Mouse (Mus musculus) CH12.LX (cell line): ENCODE measurements at regions not wholly inside any gene's neighbourhood (a gene's known extent, or its start where the extent isn't known, plus 50 kb on each side); places are given as distances from the start of the nearest gene placed in this dataset.

Experiments
- DNase-seq: peaks from one replicate; pipeline ENCODE4 v3.0.0-alpha.2; 2013; ENCODE audit errors: extremely low read depth
- H3K27ac ChIP-seq: 2 replicates; pipeline ENCODE4 v1.5.1; 2012; ENCODE audit warnings: low read depth, mild to moderate bottlenecking, control low read depth, moderate library complexity; ENCODE audit not compliant: insufficient read depth
- H3K27me3 ChIP-seq: replicated peaks from 2 replicates; pipeline ENCODE3; 2012; ENCODE audit warnings: inconsistent platforms
- H3K36me3 ChIP-seq, 2 experiments: replicated peaks in 1 of 2; 2 replicates each; pipeline versions ENCODE3 to v1.6.1; 2012; ENCODE audit warnings: inconsistent platforms in 1 of 2, low read length in 1 of 2, mild to moderate bottlenecking in 1 of 2, mixed read lengths in 1 of 2, moderate library complexity in 1 of 2; ENCODE audit not compliant: control insufficient read depth in 1 of 2, insufficient read depth in 1 of 2
- H3K4me1 ChIP-seq, 2 experiments: 2 replicates each; pipeline ENCODE4 v1.6.1; 2012; ENCODE audit warnings: inconsistent platforms in 1 of 2, moderate library complexity in 1 of 2; ENCODE audit not compliant: insufficient read depth in 2 of 2, control insufficient read depth in 1 of 2
- H3K4me2 ChIP-seq: 2 replicates; pipeline ENCODE4 v1.6.1; 2012; ENCODE audit warnings: low read depth, mild to moderate bottlenecking, control low read depth; ENCODE audit not compliant: poor library complexity, insufficient read depth, severe bottlenecking
- H3K4me3 ChIP-seq, 3 experiments: fragments of 150-350 bp in 1 of 3; sonication (generic) in 1 of 3; replicated peaks in 1 of 3; 2 replicates each; pipeline versions ENCODE3 to v1.5.1; 2011 to 2012; ENCODE audit warnings: low read depth in 2 of 3, low read length in 2 of 3, mild to moderate bottlenecking in 2 of 3, moderate library complexity in 2 of 3, control low read depth in 1 of 3, improper control_type of control experiment in 1 of 3, inconsistent platforms in 1 of 3, mixed read lengths in 1 of 3; ENCODE audit not compliant: poor library complexity in 1 of 3
- H3K79me2 ChIP-seq: replicated peaks from 2 replicates; pipeline ENCODE4 v1.6.1; 2012; ENCODE audit warnings: mild to moderate bottlenecking, moderate library complexity; ENCODE audit not compliant: control insufficient read depth, poor library complexity, insufficient read depth, severe bottlenecking; ENCODE audit errors: extremely low read depth
- H3K9ac ChIP-seq: 2 replicates; pipeline ENCODE4 v1.6.1; 2012; ENCODE audit warnings: low read depth, mild to moderate bottlenecking, control low read depth, moderate library complexity; ENCODE audit not compliant: insufficient read depth
- H3K9me3 ChIP-seq: replicated peaks from 2 replicates; pipeline ENCODE3; 2012; ENCODE audit warnings: low read length, inconsistent platforms, mixed read lengths
- CHD1 ChIP-seq: IDR thresholded peaks from 2 replicates; pipeline ENCODE4 v1.6.1; 2012; ENCODE audit warnings: low read depth, low read length, improper control_type of control experiment, inconsistent platforms
- CTCF ChIP-seq, 2 experiments: IDR thresholded peaks in 1 of 2; conservative IDR thresholded peaks in 1 of 2; 2 replicates each; pipeline ENCODE4 v1.5.1; 2011 to 2012; ENCODE audit warnings: low read depth in 2 of 2, low read length in 2 of 2, improper control_type of control experiment in 1 of 2, inconsistent platforms in 1 of 2, mild to moderate bottlenecking in 1 of 2, moderate library complexity in 1 of 2
- ELF1 ChIP-seq: IDR thresholded peaks from 2 replicates; pipeline ENCODE4 v1.6.1; 2014; ENCODE audit warnings: low read depth, mild to moderate bottlenecking, inconsistent platforms, low read length, improper control_type of control experiment
- ETS1 ChIP-seq: conservative IDR thresholded peaks from 2 replicates; pipeline ENCODE4 v1.6.1; 2012; ENCODE audit warnings: low read depth, mild to moderate bottlenecking, inconsistent platforms, low read length, improper control_type of control experiment, moderate library complexity
- HCFC1 ChIP-seq: IDR thresholded peaks from 2 replicates; pipeline ENCODE4 v1.6.1; 2012; ENCODE audit warnings: low read depth, mild to moderate bottlenecking, inconsistent platforms, low read length, improper control_type of control experiment
- IRF4 ChIP-seq: IDR thresholded peaks from 2 replicates; pipeline ENCODE4 v1.6.1; 2014; ENCODE audit warnings: low read depth, mild to moderate bottlenecking, inconsistent platforms, low read length, improper control_type of control experiment
- JUND ChIP-seq: conservative IDR thresholded peaks from 2 replicates; pipeline ENCODE4 v1.6.1; 2011; ENCODE audit warnings: low read depth, low read length, improper control_type of control experiment
- KAT2A ChIP-seq: IDR thresholded peaks from 2 replicates; pipeline ENCODE4 v1.6.1; 2012; ENCODE audit warnings: low read length, improper control_type of control experiment, inconsistent platforms; ENCODE audit not compliant: insufficient replicate concordance
- MAFK ChIP-seq: IDR thresholded peaks from 2 replicates; pipeline ENCODE4 v1.6.1; 2011; ENCODE audit warnings: low read length, improper control_type of control experiment; ENCODE audit not compliant: insufficient replicate concordance
- MAZ ChIP-seq: IDR thresholded peaks from 2 replicates; pipeline ENCODE4 v1.6.1; 2012; ENCODE audit warnings: low read depth, mild to moderate bottlenecking, inconsistent platforms, low read length, improper control_type of control experiment, moderate library complexity
- MEF2A ChIP-seq: IDR thresholded peaks from 2 replicates; pipeline ENCODE4 v1.6.1; 2014; ENCODE audit warnings: low read depth, mild to moderate bottlenecking, inconsistent platforms, low read length, improper control_type of control experiment, borderline replicate concordance
- MYC ChIP-seq: IDR thresholded peaks from 2 replicates; pipeline ENCODE4 v1.6.1; 2011; ENCODE audit warnings: low read depth, mild to moderate bottlenecking, improper control_type of control experiment, low read length
- NRF1 ChIP-seq: IDR thresholded peaks from 2 replicates; pipeline ENCODE4 v1.6.1; 2014; ENCODE audit warnings: low read depth, mild to moderate bottlenecking, inconsistent platforms, low read length, improper control_type of control experiment, moderate library complexity
- POLR2A ChIP-seq: IDR thresholded peaks from 2 replicates; pipeline ENCODE4 v1.6.1; 2011; ENCODE audit warnings: low read depth, mild to moderate bottlenecking, improper control_type of control experiment, low read length
- POLR2AphosphoS2 ChIP-seq: IDR thresholded peaks from 2 replicates; pipeline ENCODE4 v1.6.1; 2011; ENCODE audit warnings: low read depth, low read length, improper control_type of control experiment
- RAD21 ChIP-seq: IDR thresholded peaks from 2 replicates; pipeline ENCODE4 v1.6.1; 2011; ENCODE audit warnings: low read depth, mild to moderate bottlenecking, low read length, improper control_type of control experiment, moderate library complexity
- RCOR1 ChIP-seq: conservative IDR thresholded peaks from 2 replicates; pipeline ENCODE4 v1.6.1; 2012; ENCODE audit warnings: low read depth, mild to moderate bottlenecking, inconsistent platforms, low read length, improper control_type of control experiment
- SIN3A ChIP-seq: IDR thresholded peaks from 2 replicates; pipeline ENCODE4 v1.6.1; 2012; ENCODE audit warnings: low read length, improper control_type of control experiment, inconsistent platforms
- TBP ChIP-seq: conservative IDR thresholded peaks from 2 replicates; pipeline ENCODE4 v1.6.1; 2011; ENCODE audit warnings: low read depth, low read length, improper control_type of control experiment
- TCF12 ChIP-seq: IDR thresholded peaks from 2 replicates; pipeline ENCODE4 v1.6.1; 2014; ENCODE audit warnings: low read depth, mild to moderate bottlenecking, inconsistent platforms, low read length, improper control_type of control experiment
- UBTF ChIP-seq: IDR thresholded peaks from 2 replicates; pipeline ENCODE4 v1.6.1; 2012; ENCODE audit warnings: low read depth, mild to moderate bottlenecking, inconsistent platforms, low read length, improper control_type of control experiment, moderate library complexity
- USF1 ChIP-seq: IDR thresholded peaks from 2 replicates; pipeline ENCODE4 v1.6.1; 2014; ENCODE audit warnings: low read depth, mild to moderate bottlenecking, inconsistent platforms, low read length, improper control_type of control experiment
- ZC3H11A ChIP-seq: IDR thresholded peaks from 2 replicates; pipeline ENCODE4 v1.6.1; 2012; ENCODE audit warnings: low read depth, mild to moderate bottlenecking, inconsistent platforms, low read length, improper control_type of control experiment
- ZMIZ1 ChIP-seq: IDR thresholded peaks from 2 replicates; pipeline ENCODE4 v1.6.1; 2012; ENCODE audit warnings: low read depth, mild to moderate bottlenecking, inconsistent platforms, low read length, improper control_type of control experiment
- dilution Hi-C: fragments of 300-500 bp; cut with MboI; formaldehyde crosslinking; loops from 2 replicates; pipeline ENCODE4 v1.14.3; 2020; ENCODE audit warnings: low sequenced_read_pairs; ENCODE audit not compliant: extremely low pct_unique_long_range_greater_than_20kb, extremely low pct_ligation_motif_present
- in situ Hi-C: fragments of 300-500 bp; cut with MboI; formaldehyde crosslinking; loops from 3 replicates; pipeline ENCODE4 v1.14.3; 2019; ENCODE audit warnings: low sequenced_read_pairs, low pct_ligation_motif_present, low pct_unique_long_range_greater_than_20kb, mixed read lengths

GRCm38 (mm10) chrX:59751680-59752079, 183.8 kb upstream of the Fgf13 start:
- no peaks in the 10 kb centered on the region for H3K9me3 ChIP-seq
- dilution Hi-C loops, result no loop called here
- DNase-seq, result no peak

GRCm38 (mm10) chrX:59703787-59704186, 135.9 kb upstream of the Fgf13 start:
- DNase-seq, result no peak
- Histone ChIP-seq H3K36me3 (no peaks in the 10 kb centered on the region), H3K27me3 (no peaks in the 10 kb centered on the region), H3K4me2 (no peak overlapping the region), H3K9me3 (no peaks in the 10 kb centered on the region), H3K27ac (no peak overlapping the region), H3K4me3 (no peak overlapping the region), H3K4me1 (peaks cover 0 to 25% of the 10 kb centered on the region in 2 experiments; a peak in 1 of 4 replicates), H3K9ac (no peak overlapping the region), H3K79me2 (no peaks in the 10 kb centered on the region)
- TF ChIP-seq RCOR1 (no peak), CTCF (conservative IDR thresholded peaks at IDR 0.05 in 1 of 2, IDR thresholded peaks at IDR 0.05 in 1 of 2; ENCODE audit: low read depth in 2 of 2, low read length in 2 of 2) (no peak), USF1 (no peak), POLR2A (no peak), MAZ (no peak)
- in situ Hi-C loops, result no loop called here
- dilution Hi-C loops, result no loop called here

More at GRCm38 (mm10) chrX:59751680-59752079, 183.8 kb upstream of the Fgf13 start:
- in situ Hi-C loops, result no loop called here
- no peak overlapping the region for H3K4me2 ChIP-seq
- TF ChIP-seq MEF2A (no peak), CTCF (conservative IDR thresholded peaks at IDR 0.05 in 1 of 2, IDR thresholded peaks at IDR 0.05 in 1 of 2; ENCODE audit: low read depth in 2 of 2, low read length in 2 of 2) (no peak), TCF12 (no peak), USF1 (no peak), HCFC1 (no peak), ETS1 (no peak), RAD21 (no peak), NRF1 (no peak), JUND (no peak), MYC (no peak), ELF1 (no peak)
- no peak overlapping the region for H3K9ac ChIP-seq
- H3K4me3 ChIP-seq, result no peak overlapping the region
- no peak overlapping the region for H3K27ac ChIP-seq
- no peaks in the 10 kb centered on the region for H3K79me2 ChIP-seq
- H3K4me1 ChIP-seq, result no peaks in the 10 kb centered on the region
- H3K27me3 ChIP-seq, result no peaks in the 10 kb centered on the region
- no peaks in the 10 kb centered on the region for H3K36me3 ChIP-seq

- H3K36me3 ChIP-seq, result no peaks in the 10 kb centered on the region
- dilution Hi-C loops, result no loop called here
Observed at GRCm38 (mm10) chrX:59701090-59701489, 133.2 kb upstream of the Fgf13 start.

More at GRCm38 (mm10) chrX:59701090-59701489, 133.2 kb upstream of the Fgf13 start:
- no peaks in the 10 kb centered on the region for H3K9me3 ChIP-seq
- H3K27me3 ChIP-seq, result no peaks in the 10 kb centered on the region
- no peak overlapping the region for H3K27ac ChIP-seq
- no peak overlapping the region for H3K4me3 ChIP-seq
- in situ Hi-C loops, result no loop called here
- peaks cover 0 to 25% of the 10 kb centered on the region in 2 experiments; a peak in 1 of 4 replicates for H3K4me1 ChIP-seq
- no peak overlapping the region for H3K4me2 ChIP-seq
- H3K9ac ChIP-seq, result no peak overlapping the region
- no peaks in the 10 kb centered on the region for H3K79me2 ChIP-seq
- DNase-seq, result peak; percentile 2
- TF ChIP-seq ZMIZ1 (no peak), SIN3A (no peak), MAFK (no peak), KAT2A (no peak), ZC3H11A (no peak), POLR2AphosphoS2 (no peak), IRF4 (no peak), HCFC1 (no peak), TBP (no peak), MYC (no peak), CTCF (conservative IDR thresholded peaks at IDR 0.05 in 1 of 2, IDR thresholded peaks at IDR 0.05 in 1 of 2; ENCODE audit: low read depth in 2 of 2, low read length in 2 of 2) (no peak), UBTF (no peak), CHD1 (no peak)
